Mouse (Mus musculus) testis, adult 2 months (tissue): Measurements from ENCODE around the gene Faf2.

Source experiments
- CTCF ChIP-seq: fragments of 200-500 bp; IDR thresholded peaks from 2 replicates; pipeline ENCODE4 v1.5.1; 2012; ENCODE audit warnings: low read depth, mild to moderate bottlenecking, inconsistent platforms, low read length, moderate library complexity; ENCODE audit not compliant: control insufficient read depth, insufficient read depth, insufficient replicate concordance
- POLR2A ChIP-seq: fragments of 200-500 bp; IDR thresholded peaks from 2 replicates; pipeline ENCODE4 v1.6.1; 2012; ENCODE audit warnings: low read depth, mild to moderate bottlenecking, inconsistent platforms, low read length, moderate library complexity; ENCODE audit not compliant: control insufficient read depth

- no peak for TF ChIP-seq CTCF
- TF ChIP-seq POLR2A, result no peak
These were observed 11.0 kb upstream of the Faf2 start for GRCm38 (mm10) chr13:54610613-54610971.
